Mouse (Mus musculus): ENCODE data around the gene Pkp1.
A peak's percentile ranks its signal among the peaks of the same experiment; 100 is the strongest.

Gene Pkp1

DNA sequence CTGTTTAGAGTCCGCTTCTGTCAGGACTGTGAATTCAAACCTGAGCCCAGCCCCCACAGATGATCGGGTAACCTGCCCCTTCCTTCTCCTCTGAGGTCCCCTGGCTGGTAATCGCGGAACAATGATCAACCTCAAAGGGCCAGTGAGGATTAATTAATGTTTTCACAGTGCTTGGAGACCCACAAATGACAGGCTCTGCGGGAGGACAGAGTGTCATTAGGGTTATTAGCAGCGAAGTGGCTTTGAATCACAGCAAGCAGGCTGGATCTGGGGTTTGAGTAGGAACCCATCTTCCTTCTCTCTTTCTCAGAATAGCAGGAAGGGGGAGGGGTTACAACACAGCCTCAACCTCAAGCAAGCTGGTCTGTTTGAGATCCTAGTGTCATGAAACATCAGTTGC lies 9.6 kb downstream of the Pkp1 start:
- no peak for DNase-seq (ENCODE audit: low read depth, low spot score)

DNA sequence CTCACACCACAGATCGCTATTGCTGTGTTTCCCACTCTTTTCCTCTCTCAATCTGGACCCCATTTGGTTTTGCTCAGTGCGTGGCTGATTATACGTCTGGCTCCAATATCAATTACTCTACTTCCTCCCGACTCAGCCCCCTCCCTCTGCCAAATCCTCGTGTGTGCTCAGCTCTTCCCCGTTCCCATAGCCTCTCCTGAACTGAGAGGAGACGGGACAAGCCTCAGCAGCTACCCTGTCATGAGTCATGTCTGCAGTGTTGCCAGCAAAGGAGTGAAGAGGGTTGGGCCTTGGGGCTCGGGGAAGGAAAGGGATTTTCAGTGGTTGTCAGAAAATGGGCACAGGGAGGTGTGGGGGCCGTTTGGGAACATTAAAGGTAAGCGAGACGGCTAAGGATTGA lies 12.3 kb downstream of the Pkp1 start:
- DNase-seq (ENCODE audit: low read depth, low spot score) = no peak

DNA sequence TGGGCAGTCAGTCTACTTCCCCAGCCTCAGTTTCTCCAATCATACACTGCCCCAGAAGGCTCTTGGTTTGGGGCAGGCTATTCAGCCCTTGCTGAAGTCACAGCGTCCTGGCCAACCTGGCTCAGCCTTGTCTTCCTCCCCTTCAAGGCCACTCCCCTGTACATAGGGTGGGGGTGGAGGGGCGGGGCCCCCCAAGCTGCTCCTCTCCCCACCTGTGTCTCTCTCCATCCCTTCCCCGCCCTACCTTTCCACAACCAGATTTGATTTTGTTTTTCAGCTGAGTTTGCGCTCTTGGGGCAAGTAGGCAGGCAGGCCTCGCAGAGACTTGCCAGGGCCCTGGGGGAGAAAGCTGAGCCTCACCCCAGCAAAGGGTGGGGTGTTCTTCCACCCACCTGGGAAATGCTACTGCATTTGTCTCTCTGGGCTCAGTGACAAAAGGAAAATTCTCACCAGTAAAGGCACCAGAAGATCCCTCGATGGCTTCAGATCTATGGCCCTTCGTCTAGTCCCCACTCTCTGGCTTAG lies 19.0 kb downstream of the Pkp1 start:
- no peak for DNase-seq (ENCODE audit: low read depth, low spot score)

DNA sequence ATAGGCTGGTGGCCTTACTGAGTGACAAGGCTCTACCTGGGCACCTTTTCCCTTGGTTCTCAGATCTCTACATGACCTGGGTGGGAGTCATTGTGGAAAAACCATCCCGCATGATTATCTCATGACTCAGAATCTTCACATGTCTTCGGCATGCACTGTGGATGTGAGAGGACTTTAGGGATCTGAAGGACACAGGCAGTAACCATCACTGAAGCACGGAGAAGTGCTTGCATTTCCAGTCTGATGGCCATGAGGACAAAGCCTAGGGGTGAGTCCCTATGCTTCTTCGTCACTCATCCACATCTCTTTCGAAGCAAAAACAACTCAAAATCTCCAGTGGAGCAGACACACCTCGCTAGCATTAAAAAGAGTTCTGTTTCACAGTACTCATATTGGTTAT lies 19.7 kb downstream of the Pkp1 start:
- no peak for DNase-seq (ENCODE audit: low read depth, low spot score)

DNA sequence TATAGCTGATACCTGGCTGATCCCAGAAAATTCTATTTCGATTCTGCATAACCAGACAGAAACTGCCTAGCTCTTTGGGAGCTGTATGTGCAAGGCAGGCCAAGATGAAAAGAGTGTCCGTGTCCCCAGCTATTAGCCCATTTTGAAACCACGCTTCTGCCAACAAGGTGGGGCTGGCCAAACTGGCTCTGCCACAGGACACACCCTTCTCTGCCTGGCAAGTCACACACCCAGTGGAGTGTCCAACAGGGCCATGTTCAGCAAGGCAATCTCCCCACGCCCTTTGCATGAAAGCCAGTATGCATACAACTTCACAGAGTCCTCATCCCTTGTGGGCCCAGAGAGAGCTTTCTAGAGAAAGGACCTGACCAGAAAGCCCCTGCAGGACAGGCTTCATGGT lies 23.6 kb downstream of the Pkp1 start:
- DNase-seq (ENCODE audit: low read depth, low spot score) = no peak

DNA sequence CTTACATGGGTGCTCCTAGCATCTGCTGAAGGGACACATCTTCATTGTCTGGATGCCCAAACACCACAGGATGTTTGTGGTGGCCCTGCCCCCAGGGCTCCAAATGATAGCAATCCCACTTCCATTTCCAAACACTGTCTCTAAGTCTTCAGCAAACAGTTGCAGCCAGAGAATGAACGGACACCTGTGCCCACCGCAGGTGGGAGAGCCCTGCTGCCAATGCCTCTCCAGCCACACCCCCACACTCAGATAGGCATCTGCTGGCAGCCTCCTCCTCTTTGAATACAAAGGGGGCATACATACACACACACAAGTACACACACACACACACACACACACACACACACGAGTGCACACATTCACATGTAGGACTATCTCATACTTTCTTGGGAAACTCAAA lies 25.6 kb downstream of the Pkp1 start:
- no peak for DNase-seq (ENCODE audit: low read depth, low spot score)

DNA sequence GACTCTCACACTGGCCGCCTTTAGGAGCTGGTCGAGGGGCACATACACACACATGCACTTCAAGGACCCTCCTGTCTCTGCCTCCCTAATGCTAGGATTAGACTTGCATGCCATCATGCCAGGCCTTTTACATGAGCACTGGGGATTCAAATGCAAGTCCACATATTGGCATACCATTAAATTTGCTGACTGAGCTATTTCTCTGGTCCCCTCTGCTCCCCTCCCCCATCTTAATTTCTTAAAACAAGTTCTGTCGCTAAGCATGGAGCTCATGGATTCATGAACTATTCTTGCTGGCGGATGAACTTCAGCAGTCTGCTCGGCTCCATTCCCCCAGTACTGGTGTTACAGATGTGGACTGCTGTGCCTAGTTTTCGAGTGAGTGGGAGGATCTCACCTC lies 26.2 kb downstream of the Pkp1 start:
- no peak for DNase-seq (ENCODE audit: low read depth, low spot score)

DNA sequence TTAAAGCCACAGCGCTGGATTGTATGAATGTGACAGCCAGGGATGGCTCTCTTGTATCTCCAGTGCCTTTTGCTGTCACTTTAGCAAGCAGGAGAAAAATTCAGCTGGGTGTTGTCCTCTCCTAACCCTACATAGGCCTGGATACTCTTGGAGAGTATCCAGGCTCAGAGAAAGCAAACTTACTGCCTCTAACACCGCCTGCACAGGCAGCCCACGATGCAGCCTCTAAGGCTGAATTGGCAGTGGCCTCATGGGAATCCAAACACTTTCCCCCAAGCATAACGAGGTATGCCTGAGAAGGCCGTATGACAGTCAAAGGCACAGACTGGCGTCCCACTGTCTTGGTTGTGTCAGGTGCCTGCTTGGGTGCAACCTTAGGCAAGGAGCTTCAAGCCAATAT lies 26.8 kb downstream of the Pkp1 start:
- DNase-seq (ENCODE audit: low read depth, low spot score) = no peak

DNA sequence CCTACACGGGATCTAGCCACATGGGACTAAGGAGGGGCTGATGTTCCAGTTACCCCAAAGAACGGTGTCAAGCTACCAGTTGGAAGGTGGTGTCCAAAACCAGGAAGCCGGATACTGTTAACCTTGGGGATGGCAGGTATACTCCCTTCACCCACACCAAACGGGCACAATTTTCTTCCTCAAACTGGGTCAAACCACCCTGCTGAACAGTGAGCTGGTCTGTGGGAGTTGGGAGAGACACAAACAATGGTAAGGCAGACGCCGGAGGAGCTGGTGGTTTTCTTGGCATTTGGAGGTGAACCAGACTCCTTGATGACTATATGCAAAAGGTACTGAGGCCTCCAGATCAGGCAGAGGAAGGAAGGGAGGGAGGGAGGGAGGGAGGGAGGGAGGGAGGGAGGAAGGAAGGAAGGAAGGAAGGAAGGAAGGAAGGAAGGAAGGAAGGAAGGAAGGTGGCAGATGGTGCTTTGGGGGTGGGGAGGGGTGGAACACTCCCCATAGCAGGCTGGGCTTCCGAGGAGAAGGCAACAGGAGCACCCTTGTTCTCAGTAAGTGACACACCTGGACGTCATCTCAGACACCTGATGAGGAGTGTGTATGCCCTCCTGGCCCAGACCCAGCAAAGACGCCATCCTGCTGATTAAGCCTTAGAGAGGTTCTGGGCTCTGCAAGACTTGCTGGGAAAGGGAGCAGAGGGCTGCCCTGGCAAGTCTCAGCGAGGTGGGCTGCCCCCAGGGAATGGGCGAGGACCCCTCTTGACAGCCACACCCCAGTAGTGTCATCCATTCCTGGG lies 27.4 kb downstream of the Pkp1 start:
- no peak for DNase-seq (ENCODE audit: low read depth, low spot score)

DNA sequence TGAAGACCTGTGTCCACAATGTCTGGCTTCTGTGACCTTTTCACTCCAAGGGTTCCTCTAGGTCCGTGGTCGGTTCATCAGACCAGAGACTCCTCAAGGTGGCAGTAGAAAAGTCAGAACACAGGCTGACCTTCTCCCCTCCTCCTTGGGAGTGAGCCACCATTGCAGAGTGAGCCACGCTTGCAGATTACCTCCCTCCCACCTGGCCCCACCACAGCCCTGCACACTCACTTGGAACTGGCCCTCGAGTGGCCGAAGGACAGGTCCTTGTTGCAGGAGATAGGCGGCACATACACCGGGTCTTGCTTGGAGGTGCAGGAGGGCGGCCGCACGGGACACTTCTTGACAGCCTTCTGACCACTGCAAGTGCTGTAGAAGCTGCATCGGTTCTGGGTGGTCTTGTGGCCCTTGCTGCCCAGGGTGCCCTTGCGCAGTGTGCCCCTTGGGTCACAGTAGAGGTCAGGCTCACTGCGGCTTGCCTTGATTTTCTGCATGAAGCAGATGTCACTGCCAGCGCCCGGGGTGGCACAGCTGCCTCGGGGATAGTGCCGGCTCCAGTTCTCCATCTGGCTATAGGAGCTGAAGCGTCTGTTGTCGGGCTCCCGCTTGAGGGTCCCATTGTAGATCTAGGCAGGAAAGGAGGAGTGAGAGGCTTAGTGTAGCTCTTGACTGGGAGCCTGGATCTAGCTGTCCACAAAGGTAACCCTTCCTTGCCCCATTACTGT lies 29.4 kb downstream of the Pkp1 start:
- no peak for DNase-seq (ENCODE audit: low read depth, low spot score)

DNA sequence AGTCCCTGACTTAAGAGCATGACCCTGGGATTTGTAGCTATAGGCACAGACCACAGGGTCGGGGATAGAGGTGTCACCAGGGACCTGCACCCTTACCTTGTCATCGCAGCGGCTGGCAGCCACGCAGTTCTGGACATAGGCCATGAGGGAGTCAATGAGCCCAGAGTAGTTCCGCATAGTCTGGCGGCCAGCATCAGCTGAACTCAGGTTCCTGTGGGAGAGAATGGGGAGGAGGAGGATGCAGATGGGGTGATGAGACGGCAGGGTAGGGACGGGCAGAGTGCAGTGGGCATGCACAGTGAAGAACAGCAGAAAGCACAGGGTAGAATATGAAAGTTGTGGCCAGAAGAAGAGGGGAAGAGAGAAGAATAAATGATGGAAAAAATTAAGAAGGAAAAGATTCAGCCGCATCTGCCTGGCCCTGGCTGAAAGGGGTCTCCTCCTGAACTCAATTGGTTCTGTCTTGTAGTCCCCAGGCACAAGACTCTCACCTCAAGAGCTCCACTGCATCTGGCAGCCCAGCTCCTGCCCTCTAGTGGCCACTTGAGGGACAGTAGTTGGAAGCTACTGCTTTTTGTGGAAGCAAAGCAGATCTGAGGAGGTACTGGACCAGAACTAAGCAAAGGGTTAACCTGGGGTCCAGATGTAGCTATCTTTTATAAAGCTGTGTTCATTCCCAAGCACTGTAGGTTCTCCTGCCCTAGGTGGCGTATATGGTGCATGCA lies 36.5 kb downstream of the Pkp1 start:
- peak; percentile 48 for DNase-seq (ENCODE audit: low read depth, low spot score)

DNA sequence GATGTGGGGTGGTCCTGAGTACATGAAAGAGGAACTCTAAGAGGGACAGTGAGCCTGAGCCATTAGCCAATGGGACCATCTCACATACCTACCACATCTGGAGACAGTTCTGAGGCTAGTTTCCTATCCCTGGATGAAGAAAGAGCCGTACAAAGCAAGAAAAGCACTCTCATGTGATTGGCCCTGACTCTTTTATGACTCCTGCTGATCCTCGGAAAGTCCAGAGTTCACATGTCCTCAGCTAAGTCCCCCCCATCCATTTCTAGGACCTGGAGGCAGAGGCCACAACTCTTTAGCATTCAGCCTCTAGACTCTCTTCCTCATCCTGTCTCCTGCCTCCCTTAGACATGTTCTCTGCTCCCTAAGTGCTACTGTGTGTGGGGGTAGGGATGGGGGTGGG lies 41.8 kb downstream of the Pkp1 start:
- DNase-seq (ENCODE audit: low read depth, low spot score) = no peak

DNA sequence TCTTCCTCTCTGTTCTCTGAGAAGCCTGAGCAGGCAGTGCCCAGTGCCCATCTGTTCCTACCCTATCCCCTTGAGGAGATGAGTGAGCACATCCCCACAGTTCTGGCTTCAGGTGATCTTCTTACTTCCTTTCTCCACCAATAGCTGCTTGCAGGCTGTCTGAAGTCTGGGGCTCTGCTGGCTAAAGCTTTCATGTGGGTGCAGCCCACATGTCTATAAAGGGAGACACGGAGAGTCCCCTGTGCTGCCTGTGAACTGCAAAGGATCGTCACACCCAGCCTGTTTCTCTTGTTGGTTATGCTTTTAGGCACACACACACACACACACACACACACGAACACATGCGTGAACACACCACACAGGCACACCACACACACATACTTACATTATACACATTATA lies 46.0 kb downstream of the Pkp1 start:
- DNase-seq (ENCODE audit: low read depth, low spot score) = no peak

DNA sequence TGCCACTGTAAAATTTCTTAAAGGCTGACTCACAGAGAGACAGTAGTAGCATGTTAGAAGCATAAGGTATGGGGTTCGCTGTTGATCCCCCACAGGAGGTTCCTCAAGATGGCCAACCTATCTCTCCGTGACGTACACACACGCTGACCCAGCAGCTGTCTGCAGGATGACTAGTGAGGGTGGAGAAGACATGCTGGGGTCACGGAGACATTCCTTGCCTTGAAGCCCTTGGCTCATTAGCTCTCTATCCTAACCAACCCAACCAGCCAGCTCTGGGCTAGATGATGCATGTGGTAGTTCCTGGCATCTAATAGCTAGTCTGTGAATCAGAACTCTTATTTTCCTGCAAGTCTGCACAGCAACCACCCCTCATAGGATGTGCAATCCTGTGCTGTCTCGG lies 50.4 kb downstream of the Pkp1 start:
- DNase-seq (ENCODE audit: low read depth, low spot score) = no peak

DNA sequence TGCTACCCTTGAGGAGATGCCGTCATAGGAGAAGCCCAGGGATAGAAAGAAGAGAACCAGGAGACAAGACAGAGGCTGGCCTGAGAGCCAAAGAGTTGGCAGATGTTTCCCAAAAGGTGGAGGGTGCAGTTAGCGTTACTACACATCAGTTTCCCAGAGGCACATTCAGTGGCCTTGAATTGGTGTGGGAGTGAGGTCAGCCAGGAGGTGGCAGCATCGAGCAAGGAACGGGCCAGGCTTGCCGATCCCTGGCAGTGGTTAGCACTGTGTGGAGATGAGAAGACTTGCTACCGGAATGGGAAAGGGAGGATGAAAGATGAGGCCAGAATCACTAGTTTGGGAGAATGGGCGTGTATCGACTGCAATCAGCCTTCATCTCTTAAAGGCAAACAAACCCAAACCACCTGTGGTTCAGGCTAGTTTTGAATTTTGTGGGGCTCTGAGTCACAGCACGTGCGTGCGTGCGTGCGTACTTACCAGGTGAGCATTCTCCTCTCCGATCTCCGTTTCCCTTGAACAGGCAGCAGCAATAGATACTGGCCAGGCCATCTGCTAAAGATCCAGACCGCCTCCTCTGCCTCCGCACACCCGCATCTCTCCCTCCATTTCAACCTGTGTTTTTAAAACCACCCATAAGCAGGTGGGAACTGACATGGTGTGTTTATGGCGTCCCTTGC lies 53.4 kb downstream of the Pkp1 start:
- peak; percentile 74 for DNase-seq (ENCODE audit: low read depth, low spot score)

DNA sequence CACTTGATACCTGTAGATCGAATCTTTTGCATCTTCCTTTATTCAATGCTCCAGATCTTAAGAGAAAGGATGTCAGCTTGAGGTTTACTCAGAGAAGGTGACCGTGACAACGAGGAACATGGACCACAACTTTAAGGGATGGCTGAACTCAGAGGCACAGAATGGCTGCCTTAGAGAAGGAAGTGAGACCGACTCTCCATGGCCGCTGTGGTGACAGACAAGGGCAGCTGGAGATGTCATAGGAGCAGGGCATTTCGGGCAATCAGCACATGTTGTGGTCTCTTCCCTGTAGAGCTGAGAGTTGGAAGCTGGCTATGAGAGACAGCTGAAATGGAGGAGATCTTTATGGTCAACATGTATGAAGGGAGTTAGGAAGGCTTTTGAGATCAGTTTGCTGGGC lies 54.2 kb downstream of the Pkp1 start:
- no peak for DNase-seq (ENCODE audit: low read depth, low spot score)

DNA sequence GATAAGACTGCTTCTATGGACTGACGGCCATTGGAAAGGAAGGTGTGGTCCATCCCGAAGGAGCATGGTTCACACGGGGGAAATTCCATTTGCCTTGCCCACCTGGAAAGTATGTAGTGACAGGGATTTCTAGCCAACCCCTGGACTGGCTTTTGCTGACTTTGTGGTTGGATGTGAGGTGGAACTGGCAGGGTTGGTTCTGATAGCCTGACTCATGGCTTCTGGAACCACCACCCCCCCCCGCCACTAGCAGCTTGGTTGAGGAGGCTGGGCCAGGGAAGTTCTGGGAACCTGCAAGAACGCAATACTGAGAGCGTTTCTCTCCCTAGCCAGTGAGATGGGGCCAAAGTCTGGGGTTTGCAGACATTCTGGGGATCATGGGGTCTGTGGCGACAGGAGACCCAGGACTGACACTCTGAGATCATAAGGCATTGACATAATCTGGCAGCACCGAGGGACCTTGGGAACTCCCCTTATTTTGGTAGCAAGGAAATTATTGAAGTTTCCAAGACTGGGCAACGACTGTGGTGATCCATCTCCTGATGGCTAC lies 55.1 kb downstream of the Pkp1 start:
- DNase-seq (ENCODE audit: low read depth, low spot score) = no peak

DNA sequence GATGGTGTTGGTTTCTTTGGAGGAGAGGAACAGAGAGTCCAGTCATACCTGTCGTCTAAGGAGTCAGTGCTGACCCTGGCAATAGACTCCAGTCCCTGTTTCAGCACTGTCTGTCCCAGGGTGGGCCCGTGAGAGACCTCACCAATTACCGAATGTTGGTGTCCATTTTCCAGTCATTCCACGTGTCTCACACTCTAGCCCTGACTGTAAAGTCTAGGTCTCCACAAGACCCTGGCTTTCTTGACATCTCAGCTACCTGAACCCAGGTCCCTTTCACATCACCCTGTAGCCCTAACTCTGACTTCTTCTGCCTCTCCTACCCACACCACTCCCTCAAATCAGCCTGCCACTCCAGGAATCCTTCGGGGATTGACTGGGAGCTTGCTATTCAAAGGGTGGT lies 56.4 kb downstream of the Pkp1 start:
- no peak for DNase-seq (ENCODE audit: low read depth, low spot score)

DNA sequence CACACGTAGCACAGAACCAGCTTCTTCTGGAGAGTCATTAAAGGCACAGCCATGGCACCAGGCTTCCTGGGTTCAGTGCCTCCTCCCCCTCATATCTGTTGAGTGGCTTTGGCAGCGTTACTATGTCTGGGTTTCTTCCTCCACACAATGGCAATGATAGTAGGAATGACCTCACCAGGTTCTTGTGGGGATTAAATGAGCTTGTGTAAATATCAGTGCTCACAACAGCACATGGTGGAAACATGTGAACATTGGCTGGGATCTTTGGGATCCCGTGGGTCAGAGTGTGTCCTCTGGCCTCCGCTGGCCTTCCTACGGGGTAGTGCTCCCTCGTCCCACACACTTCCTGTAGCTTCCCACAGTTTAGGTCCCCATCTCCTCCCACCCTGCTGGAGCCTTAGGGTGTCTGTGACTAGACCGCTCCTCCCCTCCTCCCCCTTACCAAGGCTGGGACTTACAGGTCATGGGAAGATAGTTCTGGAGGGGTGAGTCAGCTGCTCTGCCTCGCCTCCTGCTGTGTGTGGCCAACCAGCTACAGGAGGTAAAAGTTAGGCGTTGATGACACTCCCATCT lies 56.9 kb downstream of the Pkp1 start:
- DNase-seq (ENCODE audit: low read depth, low spot score) = no peak

DNA sequence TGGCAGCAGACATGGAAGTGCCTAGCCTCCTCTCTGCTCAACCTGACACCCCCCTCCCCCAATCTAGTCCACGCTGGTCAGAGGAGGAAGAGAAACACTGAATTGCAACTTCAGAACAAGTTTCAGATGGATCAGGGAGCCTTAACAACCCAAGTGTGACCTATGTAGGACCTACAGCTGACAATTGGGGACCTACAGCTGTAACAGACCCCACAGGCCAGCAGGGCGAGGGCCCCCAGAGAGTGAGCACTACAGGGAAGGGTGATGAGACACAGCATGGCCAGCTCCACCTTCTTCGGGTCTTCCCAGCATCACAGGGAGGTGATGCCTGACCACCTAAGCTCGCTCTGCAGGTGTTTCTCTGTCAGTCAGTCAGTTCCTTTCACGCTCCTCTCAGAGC lies 57.9 kb downstream of the Pkp1 start:
- no peak for DNase-seq (ENCODE audit: low read depth, low spot score)

DNA sequence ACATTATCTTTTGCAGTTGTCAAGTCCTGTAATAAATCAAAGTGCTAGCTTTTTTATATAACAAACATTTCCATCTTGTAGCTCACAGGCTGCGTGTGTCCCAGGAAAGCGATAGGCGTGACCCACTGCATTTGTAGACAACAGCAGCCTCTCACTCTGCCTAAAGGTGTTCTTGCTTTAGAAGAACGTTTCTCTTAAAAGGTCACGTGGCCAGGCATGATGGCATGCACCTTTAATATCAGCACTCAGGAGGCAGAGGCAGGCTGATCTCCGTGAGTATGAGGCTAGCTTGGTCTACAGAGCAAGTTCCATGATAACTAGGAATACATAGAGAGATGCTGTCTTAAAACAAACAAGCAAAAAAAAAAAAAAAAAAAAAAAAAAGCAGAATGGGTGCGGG lies 60.5 kb downstream of the Pkp1 start:
- DNase-seq (ENCODE audit: low read depth, low spot score) = no peak
